In genomic region chr15:86590896-86591295, GRCm38 (mm10) we compare ENCODE assay signal across 17 mouse cellular contexts.
DNase-seq lines count a peak whose midpoint lies in the region; ATAC-seq lines count a peak whose summit lies in the region.
"Had no signal": no experiment of that assay in that cellular context is flagged by ENCODE, and none has a peak within 500 bp of the region (broad histone marks: within the 10 kb centered on the region; RNA-seq: fewer than 3 reads in every experiment).

No protein-coding gene starts in this region.

- no peaks in the 10 kb centered on the region for H3K36me3 ChIP-seq in midbrain, embryonic 14.5 days (ENCODE audit: control insufficient read depth, insufficient read depth, low read length)
- no peaks in the 10 kb centered on the region for H3K36me3 ChIP-seq in midbrain, embryonic 16.5 days (ENCODE audit: control insufficient read depth, insufficient read depth, low read length)
- H3K36me3 ChIP-seq: heart, embryonic 13.5 days; hindbrain, embryonic 12.5 days; lung, embryonic 15.5 days; neural tube, embryonic 15.5 days had no signal

- H3K9ac ChIP-seq in midbrain, embryonic 14.5 days (replicated peaks; ENCODE audit: low read length) = no peak overlapping the region
- H3K9ac ChIP-seq in midbrain, embryonic 16.5 days (ENCODE audit: low read depth, low read length) = no peak overlapping the region
- H3K9ac ChIP-seq: heart, embryonic 13.5 days; hindbrain, embryonic 12.5 days; lung, embryonic 15.5 days; neural tube, embryonic 15.5 days had no signal

- intact Hi-C loops in gastrocnemius, postnatal 36 days (cut with DNase I) = no loop called here

- H3K27ac ChIP-seq in midbrain, embryonic 14.5 days (replicated peaks; ENCODE audit: low read depth, low read length) = no peak overlapping the region
- no peak overlapping the region for H3K27ac ChIP-seq in midbrain, embryonic 16.5 days (ENCODE audit: low read length)
- H3K27ac ChIP-seq: heart, embryonic 13.5 days; hindbrain, embryonic 12.5 days; lung, embryonic 15.5 days; neural tube, embryonic 15.5 days had no signal

- no peak overlapping the region for H3K4me2 ChIP-seq in midbrain, embryonic 14.5 days (ENCODE audit: low read length)
- no peak overlapping the region for H3K4me2 ChIP-seq in midbrain, embryonic 16.5 days (ENCODE audit: low read length)
- H3K4me2 ChIP-seq: heart, embryonic 13.5 days; hindbrain, embryonic 12.5 days; lung, embryonic 15.5 days; neural tube, embryonic 15.5 days had no signal

- ATAC-seq in midbrain, embryonic 14.5 days (ENCODE audit: low FRiP score, low TSS enrichment) = no peak
- no peak for ATAC-seq in midbrain, embryonic 16.5 days
- ATAC-seq: forebrain, embryonic 14.5 days had no signal

- no peaks in the 10 kb centered on the region for H3K4me1 ChIP-seq in midbrain, embryonic 14.5 days (ENCODE audit: control insufficient read depth, insufficient read depth, low read length)
- H3K4me1 ChIP-seq in midbrain, embryonic 16.5 days (ENCODE audit: control insufficient read depth, insufficient read depth, low read length) = peaks cover 4% of the 10 kb centered on the region; the same call in 1 of the 2 replicates
- H3K4me1 ChIP-seq: heart, embryonic 13.5 days; lung, embryonic 15.5 days had no signal

- H3K27me3 ChIP-seq in midbrain, embryonic 14.5 days (ENCODE audit: control insufficient read depth, insufficient read depth, low read length) = no peaks in the 10 kb centered on the region
- no peaks in the 10 kb centered on the region for H3K27me3 ChIP-seq in midbrain, embryonic 16.5 days (ENCODE audit: control insufficient read depth, insufficient read depth, low read depth, low read length)
- H3K27me3 ChIP-seq: hindbrain, embryonic 12.5 days; lung, embryonic 15.5 days; neural tube, embryonic 15.5 days had no signal

- no peak overlapping the region for H3K4me3 ChIP-seq in midbrain, embryonic 14.5 days (replicated peaks; ENCODE audit: low read depth, low read length)
- no peak overlapping the region for H3K4me3 ChIP-seq in midbrain, embryonic 16.5 days (ENCODE audit: low read depth, low read length)
- H3K4me3 ChIP-seq: heart, embryonic 13.5 days; hindbrain, embryonic 12.5 days; lung, embryonic 15.5 days; neural tube, embryonic 15.5 days had no signal

- H3K9me3 ChIP-seq in midbrain, embryonic 14.5 days (ENCODE audit: control insufficient read depth, low read length) = no peaks in the 10 kb centered on the region
- no peaks in the 10 kb centered on the region for H3K9me3 ChIP-seq in midbrain, embryonic 16.5 days (replicated peaks; ENCODE audit: control insufficient read depth, low read length, poor library complexity, severe bottlenecking)
- H3K9me3 ChIP-seq: heart, embryonic 13.5 days; hindbrain, embryonic 12.5 days; lung, embryonic 15.5 days; neural tube, embryonic 15.5 days had no signal

- DNase-seq in gastrocnemius, adult 18-20 months (ENCODE audit: low spot score) = peak; percentile 8
- DNase-seq in gastrocnemius, postnatal 36 days = no peak
- DNase-seq in layer of hippocampus, adult 11-12 months (ENCODE audit: low spot score) = peak; percentile 29
- DNase-seq in layer of hippocampus, adult 9-11 months = no peak
- DNase-seq in midbrain, embryonic 14.5 days = peak; percentile 24
- DNase-seq in telencephalon, adult 2 months (ENCODE audit: low read depth, low spot score) = peak; percentile 3
- DNase-seq: cerebellum, adult 9-11 months; kidney, adult 11 months; kidney, postnatal 25 days; liver; right cerebral cortex, adult 18-20 months had no signal

- WGBS in midbrain, embryonic 14.5 days = 86% methylated on average over 5 of the region's 5 CpGs
- WGBS in midbrain, embryonic 16.5 days = 76% methylated on average over 5 of the region's 5 CpGs

Comparison
In these comparisons a context has a peak if more than half of its experiments do, and no peak if none do; other contexts are left out.
1. DNase-seq: peak in gastrocnemius, adult 18-20 months (single experiment), layer of hippocampus, adult 11-12 months (single experiment), midbrain, embryonic 14.5 days (single experiment) and telencephalon, adult 2 months (single experiment); none in gastrocnemius, postnatal 36 days (0 of 2) and layer of hippocampus, adult 9-11 months (single experiment).